Mouse (Mus musculus) stomach, postnatal 0 days (tissue): ENCODE measurements at regions not wholly inside any gene's neighbourhood (a gene's known extent, or its start where the extent isn't known, plus 50 kb on each side); places are given as distances from the start of the nearest gene placed in this dataset.

Experiments used
- CTCF ChIP-seq: IDR thresholded peaks from 2 replicates; pipeline ENCODE4 v1.5.1; 2016; ENCODE audit warnings: antibody characterized with exemption, low read depth, mild to moderate bottlenecking, moderate library complexity
- EP300 ChIP-seq: optimal IDR thresholded peaks from 2 replicates; pipeline ENCODE3; 2016; ENCODE audit warnings: antibody characterized with exemption

DNA sequence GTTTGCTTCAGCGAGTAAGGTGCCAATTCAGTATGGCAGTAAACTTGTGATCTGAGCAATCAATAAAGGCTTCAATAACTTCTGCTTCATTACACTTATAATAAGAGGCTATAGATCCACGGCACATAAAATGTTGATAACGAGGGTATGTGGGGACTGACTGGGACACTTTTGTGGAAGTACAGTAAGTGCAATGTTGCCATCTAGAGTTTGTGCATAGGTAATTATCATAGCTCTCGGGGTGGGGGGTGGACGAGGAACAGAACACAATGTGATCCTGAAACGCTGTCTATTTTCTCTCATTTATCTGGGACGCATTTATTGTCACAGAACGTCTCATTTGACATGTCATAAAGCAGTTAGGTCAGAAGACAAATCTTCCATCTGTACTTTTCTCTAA, 82.8 kb upstream of the Dnajc24 start:
- TF ChIP-seq CTCF: peak; percentile 26
- TF ChIP-seq EP300: no peak
